Mouse (Mus musculus) left cerebral cortex, adult 18-20 months (tissue): ENCODE results near the gene Chrng. TPM values are rescaled to one million over a fixed set of nuclear protein-coding genes. Genes with fewer than 3 reads are reported as not detected.

ENCODE experiments used
- DNase-seq, 2 experiments: peaks; one replicate each; pipeline ENCODE4 v3.0.0; 2021 to 2022; ENCODE audit warnings: low spot score in 2 of 2, mixed read lengths in 1 of 2
- total RNA-seq, 2 experiments: library from RNA; stranded (reverse); gene quantifications; 2 replicates each; pipeline ENCODE4 v1.2.3; 2021

The Chrng gene
- total RNA-seq, 2 experiments from 2014 or later: not detected

- no peak for DNase-seq
Measured at GRCm38 (mm10) chr1:87252040-87252609, 47.7 kb downstream of the Chrng start.

GRCm38 (mm10) chr1:87255173-87255572 is 50.7 kb downstream of the Chrng start:
- DNase-seq: no peak

- no peak for DNase-seq
Measured at GRCm38 (mm10) chr1:87257691-87258090, 53.2 kb downstream of the Chrng start.

GRCm38 (mm10) chr1:87258484-87258883 is 54.0 kb downstream of the Chrng start:
- no peak for DNase-seq

- no peak for DNase-seq
Measured at GRCm38 (mm10) chr1:87259316-87259715, 54.9 kb downstream of the Chrng start.

Other genes with a start within 250 kb of the Chrng start
- gene Alppl2, start 114.7 kb upstream of the Chrng start, total RNA-seq: not detected
- gene Alpi, start 103.1 kb upstream of the Chrng start, total RNA-seq: under 1 TPM in 1 of 2 experiments, not detected in 1; 0.14 TPM
- gene Akp3, start 79.7 kb upstream of the Chrng start, total RNA-seq: not detected
- 10 to 100 TPM; 11.1 to 13.4 TPM for gene Ecel1, start 48.1 kb upstream of the Chrng start, total RNA-seq
- 1 to 10 TPM in 1 of 2 experiments, under 1 TPM in 1; 0.61 to 2.1 TPM for gene Prss56, start 21.3 kb upstream of the Chrng start, total RNA-seq
- gene Chrnd, start 14.1 kb upstream of the Chrng start, total RNA-seq: not detected
- gene Eif4e2, start 9.3 kb downstream of the Chrng start, total RNA-seq: 10 to 100 TPM; 57.5 to 58.6 TPM
- gene Efhd1, start 59.7 kb downstream of the Chrng start, total RNA-seq: 10 to 100 TPM; 12.6 to 14.7 TPM
- gene Gigyf2, start 122.3 kb downstream of the Chrng start, total RNA-seq: 100 to 1,000 TPM; 133 to 144 TPM
- gene Kcnj13, start 190.1 kb downstream of the Chrng start, total RNA-seq: 1 to 10 TPM; 3.1 to 4.5 TPM